Mouse (Mus musculus) left cerebral cortex, adult 9 months (tissue): ENCODE measurements at regions not wholly inside any gene's neighbourhood (a gene's known extent, or its start where the extent isn't known, plus 50 kb on each side); places are given as distances from the start of the nearest gene placed in this dataset.

Experiments used
- DNase-seq, 2 experiments: peaks; one replicate each; pipeline ENCODE4 v3.0.0; 2022; ENCODE audit warnings: low spot score in 2 of 2

DNA sequence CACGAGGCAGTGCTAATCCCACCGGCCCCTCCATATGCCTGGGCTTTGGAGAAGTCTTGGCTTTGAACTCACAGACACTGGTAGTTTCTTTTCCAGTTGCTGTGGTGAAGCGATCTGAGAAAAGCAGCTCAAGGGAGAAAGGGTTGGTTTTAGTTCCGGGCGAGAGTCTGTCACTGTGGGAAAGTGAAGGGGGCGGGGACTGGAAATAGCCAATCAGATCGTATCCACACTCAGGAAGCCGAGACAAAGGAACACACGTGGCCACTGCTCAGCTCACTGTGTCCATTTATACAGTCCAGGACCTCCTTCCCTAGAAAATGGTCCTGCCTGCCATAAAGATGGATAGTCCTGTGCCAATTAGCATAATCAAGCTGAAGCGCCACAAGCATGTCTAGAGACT lies 57.2 kb upstream of the Tgfbr2 start:
- no peak for DNase-seq

DNA sequence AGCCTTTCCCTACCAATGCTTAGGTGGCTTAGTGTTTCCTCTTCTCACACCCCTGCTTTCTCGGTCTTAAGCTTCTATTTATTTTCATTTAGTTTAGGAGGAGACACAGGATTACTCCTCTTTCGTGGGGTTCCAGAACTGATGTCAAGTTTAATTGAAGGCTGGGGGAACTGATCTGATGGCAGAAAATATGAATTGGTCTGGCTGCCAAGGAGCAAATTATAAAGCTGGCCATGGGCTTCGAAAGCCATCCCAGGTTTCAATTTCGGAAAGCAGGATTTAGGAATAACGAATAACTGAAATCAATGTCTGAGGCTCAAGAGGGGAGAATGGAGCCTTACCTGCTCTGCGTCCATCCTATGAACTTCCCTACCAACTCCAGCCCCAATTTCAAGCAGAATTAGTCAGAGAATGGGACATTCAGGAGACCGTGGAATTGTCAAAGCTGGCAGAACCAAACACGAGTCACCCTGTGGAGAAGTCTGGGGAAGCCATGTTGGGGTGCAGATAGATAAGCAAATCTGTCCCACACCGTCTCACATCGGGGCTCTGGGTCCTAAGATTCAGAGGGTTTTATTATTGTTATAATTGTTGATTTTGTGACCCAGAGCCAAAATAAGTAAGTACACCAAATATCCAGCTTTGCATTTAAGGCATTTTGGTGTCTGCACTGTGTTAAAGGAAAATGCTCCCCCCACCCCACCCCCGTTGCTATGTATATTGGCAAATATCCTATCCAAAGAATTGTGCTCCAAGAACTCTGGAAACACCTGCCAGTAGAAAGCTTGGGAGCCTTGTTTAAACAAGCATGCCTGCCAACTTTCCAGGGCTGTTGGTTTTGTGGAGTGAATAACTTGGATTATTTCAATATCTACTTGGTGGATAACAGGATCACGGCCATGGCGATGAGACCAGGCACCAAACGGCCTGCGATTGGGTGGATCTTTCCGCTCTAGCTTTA lies 56.5 kb upstream of the Tgfbr2 start:
- no peak for DNase-seq

GRCm38 (mm10) chr9:116230346-116230745 lies 55.2 kb upstream of the Tgfbr2 start:
- DNase-seq = no peak

GRCm38 (mm10) chr9:116228443-116228842 lies 53.3 kb upstream of the Tgfbr2 start:
- DNase-seq = no peak

DNA sequence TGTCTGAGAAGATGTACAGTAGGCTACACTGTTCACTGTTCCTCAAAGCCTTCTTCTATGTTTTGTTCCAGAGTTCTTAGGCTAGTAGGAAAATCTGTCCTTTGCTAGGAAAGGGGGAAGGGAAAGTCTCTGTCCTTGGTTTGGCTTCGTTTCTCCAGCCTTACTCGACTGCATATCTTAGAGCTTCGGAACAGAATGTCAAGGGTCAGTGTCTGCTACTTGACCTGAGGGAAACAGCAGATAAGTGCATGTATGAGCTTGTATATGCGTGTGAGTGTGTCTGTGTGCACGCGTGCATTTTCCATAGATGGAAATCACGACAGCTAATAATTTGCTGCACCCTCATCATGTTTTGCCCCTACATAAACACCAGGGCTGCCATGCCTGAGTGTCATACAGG lies 52.6 kb upstream of the Tgfbr2 start:
- no peak for DNase-seq
